Mouse (Mus musculus) olfactory bulb, adult 2 months (tissue): ENCODE data around the gene Gm21970. TPM values are rescaled to one million over a fixed set of nuclear protein-coding genes. Genes with fewer than 3 reads are reported as not detected.
A peak's percentile ranks its signal among the peaks of the same experiment; 100 is the strongest.

ENCODE experiments used
- H3K27ac ChIP-seq: fragments of 200-500 bp; 2 replicates; pipeline ENCODE4 v1.5.1; 2012; ENCODE audit warnings: low read depth, low read length; ENCODE audit not compliant: insufficient read depth
- H3K4me1 ChIP-seq: fragments of 200-500 bp; 2 replicates; pipeline ENCODE4 v1.6.1; 2012; ENCODE audit warnings: low read length; ENCODE audit not compliant: control insufficient read depth, insufficient read depth
- H3K4me3 ChIP-seq: fragments of 200-500 bp; 2 replicates; pipeline ENCODE4 v1.5.1; 2012; ENCODE audit warnings: mild to moderate bottlenecking, low read depth, low read length, moderate library complexity; ENCODE audit not compliant: insufficient read depth
- CTCF ChIP-seq: fragments of 200-500 bp; IDR thresholded peaks from 2 replicates; pipeline ENCODE4 v1.5.1; 2012; ENCODE audit warnings: low read depth, mild to moderate bottlenecking, low read length, moderate library complexity; ENCODE audit not compliant: insufficient read depth
- POLR2A ChIP-seq: fragments of 200-500 bp; IDR thresholded peaks from 2 replicates; pipeline ENCODE4 v1.6.1; 2012; ENCODE audit warnings: mild to moderate bottlenecking, low read depth, low read length, moderate library complexity; ENCODE audit not compliant: insufficient read depth
- WGBS: fragments of 180-500 bp; shearing (Covaris S2); methylation state at CpG from one replicate; pipeline ENCODE4 v1.1.7; 2018; 5-methylcytosine and 5-hydroxymethylcytosine counted together
- polyA plus RNA-seq: library from polyadenylated mRNA; stranded (reverse); fragments of >200 nt; gene quantifications from 2 replicates; pipeline ENCODE4 v1.2.4, GENCODE M21; 2012; ENCODE audit warnings: low replicate concordance; ENCODE audit not compliant: missing spikeins, insufficient read depth, insufficient read length

Gm21970 gene
- polyA plus RNA-seq, 1 experiment: not detected

- no peak for TF ChIP-seq POLR2A
- TF ChIP-seq CTCF: peak; percentile 34; the same call in 1 of the 2 replicates
- WGBS: 90% methylated on average over 4 of the region's 4 CpGs
- H3K4me1 ChIP-seq: no peaks in the 10 kb centered on the region
- no peak overlapping the region for H3K4me3 ChIP-seq
- H3K27ac ChIP-seq: no peak overlapping the region
Measured at GRCm38 (mm10) chr16:91390100-91390499, 1.4 kb upstream of the Gm21970 start.

DNA sequence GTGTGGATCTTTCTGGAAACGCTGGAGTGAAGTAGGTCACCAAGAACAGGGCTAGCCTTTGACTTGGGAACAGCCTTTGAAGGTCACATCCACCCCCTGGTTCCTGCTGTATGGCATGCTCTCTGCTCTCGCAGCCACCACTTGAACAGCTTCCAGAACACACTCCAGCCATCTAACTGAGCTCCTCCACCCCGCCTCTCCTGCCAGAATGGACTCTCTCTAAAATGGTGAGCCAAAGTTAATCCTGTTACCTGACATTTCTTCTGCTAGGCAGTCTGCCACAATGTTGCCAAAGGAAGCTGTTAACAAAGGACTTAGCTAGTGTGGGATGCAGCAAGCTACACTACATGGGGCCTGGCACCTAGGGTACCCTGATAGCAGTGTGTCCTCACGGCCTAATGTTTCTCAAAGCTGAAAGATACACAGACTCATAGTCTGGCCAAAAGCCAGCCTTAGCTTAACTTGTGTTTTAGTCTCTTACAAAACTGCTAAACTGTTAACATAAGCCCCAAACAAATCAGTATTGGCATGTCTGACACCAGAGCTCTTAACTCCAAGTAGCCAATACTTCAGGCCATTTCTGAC lies 3.4 kb downstream of the Gm21970 start:
- TF ChIP-seq POLR2A: no peak
- TF ChIP-seq CTCF: no peak
- 60% methylated on average over 4 of the region's 4 CpGs for WGBS

GRCm38 (mm10) chr16:91395633-91396392 lies 4.3 kb downstream of the Gm21970 start:
- TF ChIP-seq CTCF (no peak), POLR2A (no peak)
- 73% methylated on average over 8 of the region's 8 CpGs for WGBS
- no peak overlapping the region for H3K27ac ChIP-seq
- H3K4me1 ChIP-seq: peaks cover 5% of the 10 kb centered on the region
- no peak overlapping the region for H3K4me3 ChIP-seq

More for the DNA sequence above, 3.4 kb downstream of the Gm21970 start:
- Histone ChIP-seq H3K4me3 (no peak overlapping the region), H3K4me1 (peaks cover 5% of the 10 kb centered on the region), H3K27ac (no peak overlapping the region)

DNA sequence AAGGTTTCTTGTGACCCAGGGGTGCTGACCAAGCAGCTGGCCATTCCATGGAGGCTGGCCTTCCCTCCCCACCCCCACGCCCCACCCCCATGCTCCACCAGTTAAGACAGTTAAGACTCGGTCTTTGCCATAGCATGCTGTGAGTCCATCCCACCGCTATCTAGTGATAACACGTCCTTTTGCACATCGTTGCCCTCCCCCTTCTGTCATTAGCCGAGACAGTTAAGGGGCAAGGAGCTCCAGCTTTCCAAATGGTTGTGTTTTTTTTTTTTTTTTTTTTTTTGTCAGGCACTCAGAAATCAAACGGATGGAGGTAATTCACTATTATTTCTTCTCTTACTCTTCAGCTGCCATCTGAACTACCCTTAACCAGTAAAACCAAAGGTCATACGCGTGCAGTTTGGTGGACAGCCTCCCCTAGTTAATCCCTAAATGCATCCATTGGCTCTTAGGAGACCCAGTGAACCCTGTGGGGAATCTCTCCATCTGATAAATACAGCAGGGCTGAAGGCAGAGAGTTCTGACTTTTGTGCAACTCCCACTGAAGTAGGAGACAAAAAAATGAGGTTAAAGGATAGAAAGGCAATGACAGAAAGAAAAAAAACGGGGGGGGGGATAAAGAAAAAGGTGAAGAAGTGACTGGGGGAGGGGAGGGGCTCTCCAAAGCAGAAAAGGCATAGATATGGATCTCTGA lies 5.5 kb downstream of the Gm21970 start:
- Histone ChIP-seq H3K4me3 (no peak overlapping the region), H3K4me1 (peaks cover 5% of the 10 kb centered on the region), H3K27ac (no peak overlapping the region)
- TF ChIP-seq CTCF: no peak
- TF ChIP-seq POLR2A: no peak
- 83% methylated on average over 10 of the region's 10 CpGs for WGBS

DNA sequence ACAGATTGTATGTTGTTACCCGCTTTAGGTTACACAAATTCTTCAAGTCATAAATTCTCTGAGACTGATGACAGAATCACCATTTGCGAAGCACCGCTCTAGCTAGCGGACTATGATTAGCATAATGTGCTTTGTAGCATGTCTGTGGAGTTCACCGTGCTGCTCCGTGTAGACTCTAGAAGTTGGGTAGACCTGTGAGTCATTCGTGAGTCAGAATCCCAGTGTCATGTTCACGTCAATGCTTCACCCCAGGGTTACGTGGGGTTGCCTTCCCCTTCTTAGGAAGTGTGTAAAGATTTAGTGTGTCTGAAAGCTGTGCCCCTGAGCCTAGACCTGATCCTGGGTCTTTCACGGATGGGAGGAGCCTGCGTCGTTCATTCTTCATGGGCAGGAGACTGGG lies 6.5 kb downstream of the Gm21970 start:
- WGBS: 71% methylated on average over 12 of the region's 12 CpGs
- H3K4me3 ChIP-seq: no peak overlapping the region
- TF ChIP-seq POLR2A (no peak), CTCF (no peak)
- H3K4me1 ChIP-seq: peaks cover 5% of the 10 kb centered on the region
- no peak overlapping the region for H3K27ac ChIP-seq

GRCm38 (mm10) chr16:91398944-91399343 lies 7.4 kb downstream of the Gm21970 start:
- H3K4me1 ChIP-seq: peaks cover 5% of the 10 kb centered on the region
- WGBS: 94% methylated on average over 7 of the region's 7 CpGs
- no peak overlapping the region for H3K27ac ChIP-seq
- no peak overlapping the region for H3K4me3 ChIP-seq
- TF ChIP-seq CTCF: no peak
- TF ChIP-seq POLR2A: no peak

DNA sequence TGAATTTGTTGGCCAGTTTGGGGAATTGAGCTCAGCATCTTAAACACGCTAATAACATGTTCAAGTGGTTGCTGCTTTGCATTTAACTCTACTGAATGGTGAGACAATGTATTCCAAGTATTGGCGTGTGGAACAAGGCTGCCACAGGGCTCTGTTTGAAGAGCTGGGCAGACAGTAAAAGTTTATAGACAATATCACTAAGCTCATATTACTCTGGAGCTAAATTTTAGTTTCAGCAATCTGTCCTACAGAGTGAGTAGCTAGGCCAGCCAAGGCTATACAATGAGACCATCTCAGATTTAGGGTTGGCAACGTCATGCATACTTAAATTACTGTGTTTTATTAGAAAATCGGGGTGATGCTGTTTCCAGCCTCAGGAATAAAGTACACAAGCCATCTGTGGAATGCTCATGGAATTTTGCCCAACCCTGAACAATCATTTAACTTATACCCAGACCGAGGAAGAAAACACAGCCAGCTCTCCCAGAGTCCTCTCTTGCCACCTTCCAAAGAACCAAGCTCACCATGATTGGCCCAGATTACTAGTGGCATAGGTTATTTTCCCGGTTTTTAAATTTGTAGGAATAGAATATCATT lies 10.1 kb downstream of the Gm21970 start:
- WGBS: 67% methylated on average over 6 of the region's 6 CpGs
- Histone ChIP-seq H3K4me3 (no peak overlapping the region), H3K27ac (no peak overlapping the region), H3K4me1 (peaks cover 16% of the 10 kb centered on the region)
- no peak for TF ChIP-seq POLR2A
- no peak for TF ChIP-seq CTCF

- H3K27ac ChIP-seq: no peak overlapping the region
- TF ChIP-seq POLR2A (no peak), CTCF (no peak)
- H3K4me3 ChIP-seq: no peak overlapping the region
- 79% methylated on average over 9 of the region's 9 CpGs for WGBS
- H3K4me1 ChIP-seq: peaks cover 21% of the 10 kb centered on the region
Measured at GRCm38 (mm10) chr16:91403784-91404183, 12.3 kb downstream of the Gm21970 start.
